ENCODE assay signal across 28 mouse cellular contexts in genomic region chr4:33377642-33378041, GRCm38 (mm10).
A peak's percentile ranks its signal among the peaks of the same experiment; 100 is the strongest.
DNase-seq lines count a peak whose midpoint lies in the region; ATAC-seq and TF ChIP-seq lines count a peak whose summit lies in the region.
"Had no signal": no experiment of that assay in that cellular context is flagged by ENCODE, and none has a peak within 500 bp of the region (broad histone marks: within the 10 kb centered on the region; RNA-seq: fewer than 3 reads in every experiment).

No protein-coding gene starts in this region.

- no peaks in the 10 kb centered on the region for H3K9me3 ChIP-seq in kidney, postnatal 0 days (replicated peaks; ENCODE audit: low read length)
- H3K9me3 ChIP-seq in ES-E14 (ENCODE audit: control insufficient read depth, insufficient read depth, low read depth, low read length), result no peaks in the 10 kb centered on the region
- H3K9me3 ChIP-seq in hindbrain, embryonic 10.5 days, result no peaks in the 10 kb centered on the region
- H3K9me3 ChIP-seq: forebrain, embryonic 13.5 days; heart, embryonic 10.5 days; heart, embryonic 15.5 days; hindbrain, embryonic 12.5 days; limb, embryonic 12.5 days; liver, embryonic 15.5 days; lung, embryonic 15.5 days; midbrain, embryonic 13.5 days had no signal

- H3K4me2 ChIP-seq in kidney, postnatal 0 days (ENCODE audit: low read length), result no peak overlapping the region
- H3K4me2 ChIP-seq: forebrain, embryonic 13.5 days; heart, embryonic 15.5 days; hindbrain, embryonic 12.5 days; limb, embryonic 12.5 days; liver, embryonic 15.5 days; lung, embryonic 15.5 days; midbrain, embryonic 13.5 days had no signal

- H3K4me1 ChIP-seq in kidney, postnatal 0 days (replicated peaks; ENCODE audit: insufficient read depth, low read length), result no peaks in the 10 kb centered on the region
- H3K4me1 ChIP-seq in ES-E14 (ENCODE audit: control insufficient read depth in 2 of 2, insufficient read depth in 2 of 2, low read length in 2 of 2, poor library complexity in 1 of 2), result peaks cover 8 to 12% of the 10 kb centered on the region in 2 experiments; a peak in 3 of 4 replicates
- H3K4me1 ChIP-seq in hindbrain, embryonic 10.5 days (replicated peaks), result no peaks in the 10 kb centered on the region
- H3K4me1 ChIP-seq: forebrain, embryonic 13.5 days; heart, embryonic 15.5 days; hindbrain, embryonic 12.5 days; limb, embryonic 12.5 days; liver, embryonic 15.5 days; lung, embryonic 15.5 days; midbrain, embryonic 13.5 days had no signal

- no peak; the same call in 1 of the 2 replicates for ATAC-seq in kidney, postnatal 0 days (replicated peaks; ENCODE audit: low FRiP score, low read depth)
- ATAC-seq: forebrain, embryonic 13.5 days; hindbrain, postnatal 0 days; intestine, embryonic 16.5 days; midbrain, embryonic 13.5 days; Patski had no signal

- no peaks in the 10 kb centered on the region for H3K36me3 ChIP-seq in kidney, postnatal 0 days (ENCODE audit: insufficient read depth, low read length)
- H3K36me3 ChIP-seq in ES-E14 (ENCODE audit: control insufficient read depth, insufficient read depth, low read length, poor library complexity, severe bottlenecking), result no peaks in the 10 kb centered on the region; the same call in 1 of the 2 replicates
- H3K36me3 ChIP-seq in hindbrain, embryonic 10.5 days, result peaks cover 36% of the 10 kb centered on the region
- H3K36me3 ChIP-seq: heart, embryonic 15.5 days; lung, embryonic 15.5 days had no signal

- no peak for TF ChIP-seq CTCF in kidney, postnatal 0 days (IDR thresholded peaks at IDR 0.05; ENCODE audit: low read depth)

- in situ Hi-C loops in ES-E14 (cut with MboI; ENCODE audit: low sequenced_read_pairs in 2 of 2, unreplicated experiment in 2 of 2), result no loop called here

- no peak for DNase-seq in kidney, postnatal 0 days (ENCODE audit: low spot score)
- DNase-seq in kidney, adult 18-20 months, result no peak
- peak; percentile 51 for DNase-seq in ES-E14 (ENCODE audit: low read depth, low spot score)
- DNase-seq in adipocyte (ENCODE audit: low spot score), result peak; percentile 8
- peak; percentile 8 for DNase-seq in yolk sac, embryonic 10.5 days (ENCODE audit: low spot score)
- DNase-seq in cerebellum, adult 18-20 months, result no peak
- no peak for DNase-seq in hindbrain, embryonic 10.5 days (ENCODE audit: low spot score)
- DNase-seq: adrenal gland, adult 2 months; adrenal gland, postnatal 36 days; B cell, adult 2 months; cerebellum, adult 11 months; cerebellum, adult 9-11 months; gastrocnemius, postnatal 14 days; heart, adult 11 months; layer of hippocampus, postnatal 36 days; lung, postnatal 36 days; thymus, postnatal 14 days had no signal

- peak overlapping the region; percentile 3; the same call in 1 of the 2 replicates for H3K27ac ChIP-seq in kidney, postnatal 0 days
- peak overlapping the region; percentile 44; the same call in 1 of the 2 replicates for H3K27ac ChIP-seq in ES-E14 (ENCODE audit: insufficient read depth, low read depth, low read length, poor library complexity, severe bottlenecking)
- no peak overlapping the region for H3K27ac ChIP-seq in hindbrain, embryonic 10.5 days
- H3K27ac ChIP-seq: forebrain, embryonic 13.5 days; heart, embryonic 10.5 days; heart, embryonic 15.5 days; hindbrain, embryonic 12.5 days; hindbrain, postnatal 0 days; limb, embryonic 12.5 days; liver, embryonic 15.5 days; lung, embryonic 15.5 days; midbrain, embryonic 13.5 days had no signal

- H3K27me3 ChIP-seq in kidney, postnatal 0 days (ENCODE audit: insufficient read depth, low read length), result no peaks in the 10 kb centered on the region
- H3K27me3 ChIP-seq in hindbrain, embryonic 10.5 days (ENCODE audit: insufficient read depth, poor library complexity, severe bottlenecking), result no peaks in the 10 kb centered on the region
- H3K27me3 ChIP-seq: forebrain, embryonic 13.5 days; heart, embryonic 15.5 days; hindbrain, embryonic 12.5 days; limb, embryonic 12.5 days; liver, embryonic 15.5 days; lung, embryonic 15.5 days; midbrain, embryonic 13.5 days; Patski had no signal

- H3K4me3 ChIP-seq in kidney, postnatal 0 days (replicated peaks; ENCODE audit: low read depth, low read length), result no peak overlapping the region
- no peak overlapping the region for H3K4me3 ChIP-seq in ES-E14 (ENCODE audit: insufficient read depth in 1 of 2, low read depth in 1 of 2, low read length in 2 of 2, poor library complexity in 1 of 2, severe bottlenecking in 1 of 2)
- no peak overlapping the region for H3K4me3 ChIP-seq in hindbrain, embryonic 10.5 days
- H3K4me3 ChIP-seq: forebrain, embryonic 13.5 days; heart, embryonic 10.5 days; heart, embryonic 15.5 days; hindbrain, embryonic 12.5 days; limb, embryonic 12.5 days; liver, embryonic 15.5 days; lung, embryonic 15.5 days; midbrain, embryonic 13.5 days had no signal

- no peak overlapping the region for H3K9ac ChIP-seq in kidney, postnatal 0 days (ENCODE audit: low read depth, low read length)
- no peak overlapping the region for H3K9ac ChIP-seq in ES-E14 (ENCODE audit: insufficient read depth, low read depth, low read length, poor library complexity, severe bottlenecking)
- H3K9ac ChIP-seq: forebrain, embryonic 13.5 days; heart, embryonic 15.5 days; hindbrain, embryonic 12.5 days; limb, embryonic 12.5 days; liver, embryonic 15.5 days; lung, embryonic 15.5 days; midbrain, embryonic 13.5 days had no signal

TF ChIP-seq in ES-E14, 5 proteins besides CTCF, POLR2A, EP300 and RAD21:
- TF ChIP-seq HCFC1 (IDR thresholded peaks at IDR 0.05; ENCODE audit: borderline replicate concordance, insufficient read depth, low read length) (no peak), ZC3H11A (IDR thresholded peaks at IDR 0.05; ENCODE audit: borderline replicate concordance, low read depth, low read length) (no peak), CHD2 (IDR thresholded peaks at IDR 0.05; ENCODE audit: low read depth, low read length) (no peak)

Comparison
In these comparisons a context has a peak if more than half of its experiments do, and no peak if none do; other contexts are left out.
1. DNase-seq: peak in ES-E14 (single experiment), adipocyte (single experiment) and yolk sac, embryonic 10.5 days (single experiment); none in kidney, postnatal 0 days (single experiment), kidney, adult 18-20 months (single experiment), cerebellum, adult 18-20 months (0 of 2) and hindbrain, embryonic 10.5 days (single experiment).